Mouse (Mus musculus) midbrain, embryonic 16.5 days (tissue): Measurements from ENCODE around the gene Dhx58. TPM values are rescaled to one million over a fixed set of nuclear protein-coding genes. Genes with fewer than 3 reads are reported as not detected.

ENCODE experiments used
- ATAC-seq: fragments of 200-750 bp; cut with Nextera tagmentation; 2 replicates; pipeline ENCODE4 v1.8.0; 2017; ENCODE audit warnings: moderate TSS enrichment
- H3K27ac ChIP-seq: fragments of 300-500 bp; sonication (generic); 2 replicates; pipeline ENCODE4 v1.5.1; 2014; ENCODE audit warnings: mild to moderate bottlenecking, low read length, mixed read lengths
- H3K27me3 ChIP-seq: fragments of 300-500 bp; sonication (generic); 2 replicates; pipeline ENCODE4 v1.6.1; 2014; ENCODE audit warnings: low read depth, low read length, mixed read lengths; ENCODE audit not compliant: control insufficient read depth, insufficient read depth
- H3K36me3 ChIP-seq: fragments of 300-500 bp; sonication (generic); 2 replicates; pipeline ENCODE4 v1.6.1; 2014; ENCODE audit warnings: mild to moderate bottlenecking, low read length, moderate library complexity, mixed read lengths; ENCODE audit not compliant: control insufficient read depth, insufficient read depth
- H3K4me1 ChIP-seq: fragments of 300-500 bp; sonication (generic); 2 replicates; pipeline ENCODE4 v1.6.1; 2014; ENCODE audit warnings: mild to moderate bottlenecking, low read length, mixed read lengths; ENCODE audit not compliant: control insufficient read depth, insufficient read depth
- H3K4me2 ChIP-seq: fragments of 300-500 bp; sonication (generic); 2 replicates; pipeline ENCODE4 v1.6.1; 2014; ENCODE audit warnings: mild to moderate bottlenecking, low read length, mixed read lengths
- H3K4me3 ChIP-seq: fragments of 300-500 bp; sonication (generic); 2 replicates; pipeline ENCODE4 v1.5.1; 2014; ENCODE audit warnings: low read depth, mild to moderate bottlenecking, low read length, moderate library complexity, mixed read lengths
- H3K9ac ChIP-seq: fragments of 300-500 bp; sonication (generic); 2 replicates; pipeline ENCODE4 v1.6.1; 2014; ENCODE audit warnings: low read depth, low read length, mixed read lengths
- H3K9me3 ChIP-seq: fragments of 300-500 bp; sonication (generic); replicated peaks from 2 replicates; pipeline ENCODE4 v1.6.1; 2014; ENCODE audit warnings: mild to moderate bottlenecking, low read length, mixed read lengths; ENCODE audit not compliant: control insufficient read depth, poor library complexity, severe bottlenecking
- WGBS: fragments of 180-500 bp; shearing (Covaris S2); extraction: QIAGEN DNeasy Blood & Tissue Kit; methylation state at CpG from one replicate; pipeline ENCODE4 v1.1.7; 2014; 5-methylcytosine and 5-hydroxymethylcytosine counted together
- polyA plus RNA-seq: library from polyadenylated mRNA; unstranded; fragments of >200 nt; fragmentation: Nextera tagmentation; extraction: Ambion mirVana; gene quantifications from 2 replicates; pipeline ENCODE4 v1.2.1, GENCODE M21; 2015

Gene Dhx58
- polyA plus RNA-seq, 1 experiment from 2014 or later, result 2.8 TPM

- ATAC-seq, result peak; percentile 13; the same call in 1 of the 2 replicates
These were observed 34.7 kb upstream of the Dhx58 start for GRCm38 (mm10) chr11:100738749-100739148.

GRCm38 (mm10) chr11:100738066-100738604, 34.1 kb upstream of the Dhx58 start, which contains the start of gene Rab5c:
Rab5c (minus strand) TSS chr11:100738215.
- peak; percentile 99 for ATAC-seq
- peaks cover 5% of the 10 kb centered on the region; the same call in 1 of the 2 replicates for H3K36me3 ChIP-seq
- peak within 1 kb of the TSS; percentile 85 for H3K27ac ChIP-seq
- H3K4me2 ChIP-seq, result peak within 1 kb of the TSS; percentile 84
- no peaks in the 10 kb centered on the region for H3K9me3 ChIP-seq
- peak within 1 kb of the TSS; percentile 78 for H3K9ac ChIP-seq
- no peaks in the 10 kb centered on the region for H3K27me3 ChIP-seq
- WGBS, result under 1% methylated on average over 39 of the region's 39 CpGs
- H3K4me3 ChIP-seq, result peak within 1 kb of the TSS; percentile 62
- H3K4me1 ChIP-seq, result peaks cover 16% of the 10 kb centered on the region

More at GRCm38 (mm10) chr11:100738749-100739148, 34.7 kb upstream of the Dhx58 start:
- Histone ChIP-seq H3K4me1 (peaks cover 16% of the 10 kb centered on the region), H3K27ac (no peak overlapping the region), H3K36me3 (peaks cover 5% of the 10 kb centered on the region; the same call in 1 of the 2 replicates), H3K4me2 (peak overlapping the region; percentile 84), H3K4me3 (peak overlapping the region; percentile 62), H3K9me3 (no peaks in the 10 kb centered on the region), H3K27me3 (no peaks in the 10 kb centered on the region), H3K9ac (peak overlapping the region; percentile 64; the same call in 1 of the 2 replicates)
- 14% methylated on average over 5 of the region's 5 CpGs for WGBS

- H3K9me3 ChIP-seq, result no peaks in the 10 kb centered on the region
- H3K4me2 ChIP-seq, result peak overlapping the region; percentile 84
- H3K4me3 ChIP-seq, result peak overlapping the region; percentile 62
- H3K9ac ChIP-seq, result peak overlapping the region; percentile 78
- no peak overlapping the region for H3K27ac ChIP-seq
- H3K36me3 ChIP-seq, result peaks cover 5% of the 10 kb centered on the region; the same call in 1 of the 2 replicates
- 1% methylated on average over 12 of the region's 13 CpGs for WGBS
- H3K4me1 ChIP-seq, result peaks cover 16% of the 10 kb centered on the region
- ATAC-seq, result no peak
- H3K27me3 ChIP-seq, result no peaks in the 10 kb centered on the region
These were observed 33.1 kb upstream of the Dhx58 start for GRCm38 (mm10) chr11:100737105-100737733.

GRCm38 (mm10) chr11:100736746-100737080, 32.6 kb upstream of the Dhx58 start:
- no peaks in the 10 kb centered on the region for H3K9me3 ChIP-seq
- no peak overlapping the region for H3K9ac ChIP-seq
- ATAC-seq, result no peak
- no peak overlapping the region for H3K27ac ChIP-seq
- H3K27me3 ChIP-seq, result no peaks in the 10 kb centered on the region
- 75% methylated on average over 4 of the region's 4 CpGs for WGBS
- H3K4me3 ChIP-seq, result peak overlapping the region; percentile 62
- H3K36me3 ChIP-seq, result peaks cover 5% of the 10 kb centered on the region; the same call in 1 of the 2 replicates
- H3K4me2 ChIP-seq, result peak overlapping the region; percentile 84
- peaks cover 16% of the 10 kb centered on the region for H3K4me1 ChIP-seq

GRCm38 (mm10) chr11:100735954-100736745, 32.1 kb upstream of the Dhx58 start:
- no peaks in the 10 kb centered on the region for H3K27me3 ChIP-seq
- H3K9ac ChIP-seq, result no peak overlapping the region
- H3K4me2 ChIP-seq, result no peak overlapping the region
- H3K4me3 ChIP-seq, result no peak overlapping the region
- no peak for ATAC-seq
- H3K4me1 ChIP-seq, result peaks cover 16% of the 10 kb centered on the region
- no peaks in the 10 kb centered on the region for H3K9me3 ChIP-seq
- H3K27ac ChIP-seq, result no peak overlapping the region
- 85% methylated on average over 14 of the region's 14 CpGs for WGBS
- peaks cover under 1% of the 10 kb centered on the region; the same call in 1 of the 2 replicates for H3K36me3 ChIP-seq

GRCm38 (mm10) chr11:100735134-100735865, 31.2 kb upstream of the Dhx58 start:
- ATAC-seq, result no peak
- no peak overlapping the region for H3K4me3 ChIP-seq
- WGBS, result 87% methylated on average over 9 of the region's 9 CpGs

GRCm38 (mm10) chr11:100730477-100731205, 26.6 kb upstream of the Dhx58 start:
- WGBS, result 86% methylated on average over 6 of the region's 6 CpGs
- Histone ChIP-seq H3K27me3 (no peaks in the 10 kb centered on the region), H3K36me3 (0 out of 2 replicates have a peak, but pooled peaks cover 2% of the 10 kb centered on the region), H3K9me3 (no peaks in the 10 kb centered on the region), H3K9ac (no peak overlapping the region), H3K4me1 (no peaks in the 10 kb centered on the region), H3K27ac (no peak overlapping the region), H3K4me3 (no peak overlapping the region), H3K4me2 (no peak overlapping the region)
- ATAC-seq, result no peak

More at GRCm38 (mm10) chr11:100735134-100735865, 31.2 kb upstream of the Dhx58 start:
- no peaks in the 10 kb centered on the region for H3K27me3 ChIP-seq
- H3K36me3 ChIP-seq, result no peaks in the 10 kb centered on the region
- H3K9ac ChIP-seq, result no peak overlapping the region
- peaks cover 16% of the 10 kb centered on the region for H3K4me1 ChIP-seq
- no peak overlapping the region for H3K27ac ChIP-seq
- H3K9me3 ChIP-seq, result no peaks in the 10 kb centered on the region
- no peak overlapping the region for H3K4me2 ChIP-seq

GRCm38 (mm10) chr11:100729976-100730375, 25.9 kb upstream of the Dhx58 start:
- Histone ChIP-seq H3K9me3 (no peaks in the 10 kb centered on the region), H3K27me3 (no peaks in the 10 kb centered on the region), H3K36me3 (0 out of 2 replicates have a peak, but pooled peaks cover 2% of the 10 kb centered on the region), H3K4me3 (no peak overlapping the region), H3K4me2 (no peak overlapping the region), H3K9ac (no peak overlapping the region), H3K27ac (no peak overlapping the region), H3K4me1 (no peaks in the 10 kb centered on the region)
- no peak for ATAC-seq
- WGBS, result 91% methylated on average over 4 of the region's 4 CpGs
